Mouse (Mus musculus) layer of hippocampus, adult 18-20 months (tissue): ENCODE measurements around the gene Cstad. TPM values are rescaled to one million over a fixed set of nuclear protein-coding genes. Genes with fewer than 3 reads are reported as not detected.

ENCODE experiments used
- DNase-seq, 2 experiments: peaks; one replicate each; pipeline ENCODE4 v3.0.0; 2022; ENCODE audit warnings: low spot score in 2 of 2
- total RNA-seq, 2 experiments: library from RNA; stranded (reverse); gene quantifications; 2 replicates each; pipeline ENCODE4 v1.2.3; 2021

The Cstad gene
- total RNA-seq, 2 experiments from 2014 or later = 4.5 to 5.3 TPM

GRCm38 (mm10) chr2:30593636-30594310 is 1.1 kb upstream of the Cstad start:
- peak in 1 of 2 experiments; percentile 41 for DNase-seq

GRCm38 (mm10) chr2:30595796-30596195 is 956 bp downstream of the Cstad start:
- no peak for DNase-seq

- no peak for DNase-seq
Measured at GRCm38 (mm10) chr2:30599621-30600020, 4.8 kb downstream of the Cstad start.

- peak in 1 of 2 experiments; percentile 4 for DNase-seq
Measured at GRCm38 (mm10) chr2:30600291-30600690, 5.5 kb downstream of the Cstad start.

GRCm38 (mm10) chr2:30600965-30601841 is 6.4 kb downstream of the Cstad start:
- DNase-seq = peak in 1 of 2 experiments; percentile 16

- no peak for DNase-seq
Measured at GRCm38 (mm10) chr2:30602451-30602850, 7.6 kb downstream of the Cstad start.

GRCm38 (mm10) chr2:30603731-30604130 is 8.9 kb downstream of the Cstad start:
- DNase-seq = no peak

- DNase-seq = no peak
Measured at GRCm38 (mm10) chr2:30604880-30605761, 10.3 kb downstream of the Cstad start.

GRCm38 (mm10) chr2:30605762-30606051 is 10.9 kb downstream of the Cstad start:
- no peak for DNase-seq

- peak in 1 of 2 experiments; percentile 21 for DNase-seq
Measured at GRCm38 (mm10) chr2:30606621-30607052, 11.8 kb downstream of the Cstad start.

GRCm38 (mm10) chr2:30607941-30608340 is 13.1 kb downstream of the Cstad start:
- DNase-seq = no peak

- DNase-seq = no peak
Measured at GRCm38 (mm10) chr2:30608690-30609201, 13.9 kb downstream of the Cstad start.

GRCm38 (mm10) chr2:30613574-30613973 is 18.7 kb downstream of the Cstad start:
- peak in 1 of 2 experiments; percentile 65 for DNase-seq

- no peak for DNase-seq
Measured at GRCm38 (mm10) chr2:30614151-30614923, 19.5 kb downstream of the Cstad start.

- no peak for DNase-seq
Measured at GRCm38 (mm10) chr2:30615869-30616268, 21.0 kb downstream of the Cstad start.

- no peak for DNase-seq
Measured at GRCm38 (mm10) chr2:30616464-30616863, 21.6 kb downstream of the Cstad start.

- DNase-seq = no peak
Measured at GRCm38 (mm10) chr2:30618487-30619248, 23.8 kb downstream of the Cstad start.

- no peak for DNase-seq
Measured at GRCm38 (mm10) chr2:30623873-30624272, 29.0 kb downstream of the Cstad start.

- no peak for DNase-seq
Measured at GRCm38 (mm10) chr2:30625296-30625826, 30.5 kb downstream of the Cstad start.
